Mouse (Mus musculus) thymus, postnatal 4 days (tissue): ENCODE data around the gene Tpte.
"Not testable (repeated sequence)": the region's sequence is repeated elsewhere in the genome, so short reads cannot be mapped to it uniquely, and the experiment has no call there.

Source experiments
- DNase-seq: peaks from one replicate; pipeline ENCODE4 v3.0.0; 2021

Tpte gene

GRCm38 (mm10) chr8:22282999-22283491 is at the start of gene Tpte:
Tpte (plus strand) TSS chr8:22283441.
- no peak for DNase-seq

GRCm38 (mm10) chr8:22242986-22243385 is 40.3 kb upstream of the Tpte start:
- DNase-seq: no peak

GRCm38 (mm10) chr8:22245663-22246062 is 37.6 kb upstream of the Tpte start:
- no peak for DNase-seq

GRCm38 (mm10) chr8:22247956-22248355 is 35.3 kb upstream of the Tpte start:
- no peak for DNase-seq

- DNase-seq: no peak
These were observed 34.2 kb upstream of the Tpte start for GRCm38 (mm10) chr8:22249080-22249479.

GRCm38 (mm10) chr8:22258946-22259450 is 24.2 kb upstream of the Tpte start:
- no peak for DNase-seq

GRCm38 (mm10) chr8:22259531-22259930 is 23.7 kb upstream of the Tpte start:
- no peak for DNase-seq

- no peak for DNase-seq
These were observed 23.0 kb upstream of the Tpte start for GRCm38 (mm10) chr8:22260091-22260722.

GRCm38 (mm10) chr8:22262267-22262666 is 21.0 kb upstream of the Tpte start:
- DNase-seq: no peak

GRCm38 (mm10) chr8:22264292-22264691 is 18.9 kb upstream of the Tpte start:
- DNase-seq: no peak

- no peak for DNase-seq
These were observed 18.5 kb upstream of the Tpte start for GRCm38 (mm10) chr8:22264787-22265186.

GRCm38 (mm10) chr8:22265194-22265593 is 18.0 kb upstream of the Tpte start:
- no peak for DNase-seq

- no peak for DNase-seq
These were observed 16.4 kb upstream of the Tpte start for GRCm38 (mm10) chr8:22266809-22267208.

- no peak for DNase-seq
These were observed 10.1 kb upstream of the Tpte start for GRCm38 (mm10) chr8:22273142-22273541.

- DNase-seq: no peak
These were observed 8.6 kb upstream of the Tpte start for GRCm38 (mm10) chr8:22274641-22275040.

GRCm38 (mm10) chr8:22302326-22302725 is 19.1 kb downstream of the Tpte start:
- no peak for DNase-seq

GRCm38 (mm10) chr8:22302896-22303306 is 19.7 kb downstream of the Tpte start:
- no peak for DNase-seq

GRCm38 (mm10) chr8:22304045-22304444 is 20.8 kb downstream of the Tpte start:
- not testable (repeated sequence) for DNase-seq

GRCm38 (mm10) chr8:22306999-22307398 is 23.8 kb downstream of the Tpte start:
- no peak for DNase-seq

- DNase-seq: peak; percentile 33
These were observed 28.2 kb downstream of the Tpte start for GRCm38 (mm10) chr8:22311446-22311845.

- DNase-seq: no peak
These were observed 52.2 kb downstream of the Tpte start for GRCm38 (mm10) chr8:22335426-22335825.

- no peak for DNase-seq
These were observed 76.1 kb downstream of the Tpte start for GRCm38 (mm10) chr8:22359359-22359758.

- DNase-seq: no peak
These were observed 76.6 kb downstream of the Tpte start for GRCm38 (mm10) chr8:22359882-22360281.

GRCm38 (mm10) chr8:22376311-22376710 is 93.1 kb downstream of the Tpte start:
- DNase-seq: no peak

- peak; percentile 82 for DNase-seq
These were observed 93.7 kb downstream of the Tpte start for GRCm38 (mm10) chr8:22376903-22377302.
